Mouse (Mus musculus): ENCODE measurements at regions not wholly inside any gene's neighbourhood (a gene's known extent, or its start where the extent isn't known, plus 50 kb on each side); places are given as distances from the start of the nearest gene placed in this dataset.

DNA sequence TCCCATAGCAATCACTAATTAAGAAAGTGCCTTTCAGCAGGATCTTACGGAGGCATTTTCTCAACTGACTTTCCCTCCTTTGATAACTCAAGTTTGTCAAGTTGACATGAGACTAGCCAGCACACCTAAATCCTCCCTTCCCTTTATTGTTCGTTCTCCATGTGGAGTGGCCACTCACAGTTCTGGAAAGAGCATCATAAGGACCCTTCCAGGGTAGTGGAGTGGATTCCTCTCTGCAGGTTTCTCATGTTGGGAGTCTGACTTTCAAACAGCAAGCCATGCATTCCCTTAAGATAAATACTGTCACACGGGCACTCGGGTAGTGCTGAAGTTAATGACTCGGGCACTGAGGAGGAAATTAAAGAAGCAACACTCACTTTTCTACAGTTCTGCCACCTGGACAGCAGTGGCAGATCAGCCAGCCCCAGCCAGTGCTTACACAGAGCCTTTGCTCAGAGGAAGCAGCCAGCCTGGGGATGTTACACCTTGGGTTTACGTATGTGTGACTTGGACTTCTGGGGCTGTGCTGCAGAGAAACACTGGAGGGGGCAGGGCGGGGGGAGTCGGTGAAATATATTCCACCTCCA is 432.8 kb upstream of the Kazn start:
- Histone ChIP-seq H3K4me3 (ENCODE audit: low read depth, low read length) (no peak overlapping the region), H3K27me3 (ENCODE audit: control insufficient read depth, insufficient read depth, low read length) (no peaks in the 10 kb centered on the region), H3K9me3 (ENCODE audit: control insufficient read depth, low read length) (no peaks in the 10 kb centered on the region), H3K27ac (ENCODE audit: low read depth, low read length) (no peak overlapping the region), H3K36me3 (ENCODE audit: control insufficient read depth, insufficient read depth, low read length) (no peaks in the 10 kb centered on the region), H3K4me2 (ENCODE audit: low read depth, low read length, severe bottlenecking) (no peak overlapping the region), H3K4me1 (replicated peaks; ENCODE audit: control insufficient read depth, insufficient read depth, low read length) (no peaks in the 10 kb centered on the region), H3K9ac (ENCODE audit: low read length) (no peak overlapping the region)
- WGBS, result 82% methylated on average over 8 of the region's 8 CpGs
- DNase-seq (ENCODE audit: low spot score), result no peak
- no peak for ATAC-seq (replicated peaks; ENCODE audit: low FRiP score)

DNA sequence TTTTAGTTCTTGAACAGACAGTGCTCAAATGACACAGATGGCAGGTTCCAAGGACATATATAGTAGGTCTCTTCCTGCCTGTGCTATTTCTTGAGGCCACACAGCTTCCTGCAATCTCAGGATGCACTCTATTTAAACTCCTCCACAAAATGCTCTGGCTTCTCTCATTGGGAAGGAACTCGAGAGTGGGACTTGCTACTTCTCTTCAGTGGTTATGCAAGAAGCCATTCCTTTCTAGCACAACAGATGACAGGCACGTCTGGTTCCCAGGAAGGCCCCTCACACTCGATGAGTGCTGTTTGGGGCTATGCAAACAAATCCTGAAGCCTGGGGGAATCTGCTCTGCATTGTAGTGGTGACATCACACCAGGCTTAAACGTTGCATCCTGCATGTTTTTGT is 425.6 kb upstream of the Kazn start:
- no peaks in the 10 kb centered on the region for H3K4me1 ChIP-seq (replicated peaks; ENCODE audit: control insufficient read depth, insufficient read depth, low read length)
- H3K9ac ChIP-seq (ENCODE audit: low read length), result no peak overlapping the region
- ATAC-seq (replicated peaks; ENCODE audit: low FRiP score) (no peak), DNase-seq (ENCODE audit: low spot score) (no peak)
- WGBS, result 75% methylated on average over 4 of the region's 4 CpGs
- no peak overlapping the region for H3K27ac ChIP-seq (ENCODE audit: low read depth, low read length)
- no peaks in the 10 kb centered on the region for H3K9me3 ChIP-seq (ENCODE audit: control insufficient read depth, low read length)
- H3K4me2 ChIP-seq (ENCODE audit: low read depth, low read length, severe bottlenecking), result no peak overlapping the region
- no peaks in the 10 kb centered on the region for H3K27me3 ChIP-seq (ENCODE audit: control insufficient read depth, insufficient read depth, low read length)
- H3K4me3 ChIP-seq (ENCODE audit: low read depth, low read length), result no peak overlapping the region
- no peaks in the 10 kb centered on the region for H3K36me3 ChIP-seq (ENCODE audit: control insufficient read depth, insufficient read depth, low read length)

DNA sequence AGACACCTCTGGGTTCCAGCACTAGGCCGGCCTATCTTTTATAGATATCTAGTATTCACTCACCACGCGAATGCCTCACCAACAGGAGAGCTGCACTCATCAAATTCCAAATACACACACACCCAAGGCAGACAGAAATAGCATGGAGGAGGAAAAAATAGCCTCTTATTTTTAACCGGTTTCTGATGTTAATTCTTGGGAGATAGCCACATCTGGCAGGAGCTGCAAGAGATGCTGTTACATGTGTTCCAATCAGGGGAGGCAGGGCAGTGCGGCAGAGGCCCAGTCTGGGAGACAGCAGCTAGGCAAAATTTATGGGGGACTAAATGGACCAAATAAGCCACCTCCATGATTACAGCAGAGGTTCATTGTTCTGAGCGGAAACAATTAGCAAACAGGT is 419.0 kb upstream of the Kazn start:
- Histone ChIP-seq H3K36me3 (ENCODE audit: control insufficient read depth, insufficient read depth, low read length) (no peaks in the 10 kb centered on the region), H3K4me2 (ENCODE audit: low read depth, low read length, severe bottlenecking) (no peak overlapping the region), H3K4me3 (ENCODE audit: low read depth, low read length) (no peak overlapping the region), H3K9ac (ENCODE audit: low read length) (no peak overlapping the region), H3K27ac (ENCODE audit: low read depth, low read length) (no peak overlapping the region), H3K4me1 (replicated peaks; ENCODE audit: control insufficient read depth, insufficient read depth, low read length) (no peaks in the 10 kb centered on the region), H3K27me3 (ENCODE audit: control insufficient read depth, insufficient read depth, low read length) (no peaks in the 10 kb centered on the region), H3K9me3 (ENCODE audit: control insufficient read depth, low read length) (no peaks in the 10 kb centered on the region)
- no peak for ATAC-seq (replicated peaks; ENCODE audit: low FRiP score)
- WGBS, result 91% methylated on average over 6 of the region's 6 CpGs
- DNase-seq (ENCODE audit: low spot score), result no peak

DNA sequence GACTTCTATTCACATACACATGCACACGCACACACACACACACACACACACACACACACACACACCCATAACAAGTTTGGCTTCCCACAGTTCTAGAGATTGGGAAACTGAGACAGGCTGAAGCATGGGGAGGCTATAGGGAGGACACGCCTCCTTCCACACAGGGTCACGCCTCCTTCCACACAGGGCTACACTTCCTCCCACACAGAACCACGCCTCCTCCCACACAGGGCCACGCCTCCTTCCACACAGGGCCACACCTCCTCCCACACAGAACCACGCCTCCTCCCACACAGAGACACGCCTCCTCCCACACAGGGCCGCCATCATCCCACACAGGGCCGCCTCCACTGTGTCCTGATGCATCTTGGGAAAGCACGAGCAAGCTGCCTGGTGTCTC is 401.9 kb upstream of the Kazn start:
- H3K27me3 ChIP-seq (ENCODE audit: control insufficient read depth, insufficient read depth, low read length), result no peaks in the 10 kb centered on the region
- H3K4me2 ChIP-seq (ENCODE audit: low read depth, low read length, severe bottlenecking), result no peak overlapping the region
- no peak overlapping the region for H3K9ac ChIP-seq (ENCODE audit: low read length)
- DNase-seq (ENCODE audit: low spot score) (no peak), ATAC-seq (replicated peaks; ENCODE audit: low FRiP score) (no peak; the same call in 1 of the 2 replicates)
- H3K9me3 ChIP-seq (ENCODE audit: control insufficient read depth, low read length), result no peaks in the 10 kb centered on the region
- H3K4me1 ChIP-seq (replicated peaks; ENCODE audit: control insufficient read depth, insufficient read depth, low read length), result peaks cover 4% of the 10 kb centered on the region; the same call in 1 of the 2 replicates
- H3K36me3 ChIP-seq (ENCODE audit: control insufficient read depth, insufficient read depth, low read length), result no peaks in the 10 kb centered on the region
- H3K27ac ChIP-seq (ENCODE audit: low read depth, low read length), result no peak overlapping the region
- H3K4me3 ChIP-seq (ENCODE audit: low read depth, low read length), result no peak overlapping the region
- WGBS, result 87% methylated on average over 10 of the region's 10 CpGs

DNA sequence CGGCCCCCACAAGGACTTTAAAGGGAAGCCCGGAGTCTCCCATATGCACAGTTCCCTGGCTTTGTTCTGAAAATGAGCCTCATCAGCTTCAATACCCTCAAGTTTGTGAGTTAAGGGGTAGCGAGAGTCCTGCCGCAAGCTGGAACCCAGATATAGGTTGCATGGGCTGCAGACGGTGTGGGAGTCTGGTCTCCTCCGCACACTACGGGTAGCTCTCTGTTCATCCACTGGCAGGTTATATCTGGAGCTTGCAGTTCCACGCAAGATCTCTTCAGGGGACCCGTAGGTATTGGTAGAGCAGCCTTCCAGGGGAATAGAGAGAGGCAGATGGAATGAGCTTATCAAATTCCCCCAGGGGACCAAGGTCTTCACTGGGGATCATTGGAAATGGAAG is 400.1 kb upstream of the Kazn start:
- Histone ChIP-seq H3K4me2 (ENCODE audit: low read depth, low read length, severe bottlenecking) (no peak overlapping the region; the same call in 1 of the 2 replicates), H3K36me3 (ENCODE audit: control insufficient read depth, insufficient read depth, low read length) (no peaks in the 10 kb centered on the region), H3K9ac (ENCODE audit: low read length) (0 out of 2 replicates have a peak overlapping the region, but pooled peaks have one; percentile 20), H3K9me3 (ENCODE audit: control insufficient read depth, low read length) (no peaks in the 10 kb centered on the region), H3K4me3 (ENCODE audit: low read depth, low read length) (no peak overlapping the region), H3K27ac (ENCODE audit: low read depth, low read length) (peak overlapping the region; percentile 19; the same call in 1 of the 2 replicates), H3K27me3 (ENCODE audit: control insufficient read depth, insufficient read depth, low read length) (no peaks in the 10 kb centered on the region), H3K4me1 (replicated peaks; ENCODE audit: control insufficient read depth, insufficient read depth, low read length) (peaks cover 4% of the 10 kb centered on the region; the same call in 1 of the 2 replicates)
- ATAC-seq (replicated peaks; ENCODE audit: low FRiP score) (no peak; the same call in 1 of the 2 replicates), DNase-seq (ENCODE audit: low spot score) (no peak)
- 45% methylated on average over 9 of the region's 9 CpGs for WGBS

DNA sequence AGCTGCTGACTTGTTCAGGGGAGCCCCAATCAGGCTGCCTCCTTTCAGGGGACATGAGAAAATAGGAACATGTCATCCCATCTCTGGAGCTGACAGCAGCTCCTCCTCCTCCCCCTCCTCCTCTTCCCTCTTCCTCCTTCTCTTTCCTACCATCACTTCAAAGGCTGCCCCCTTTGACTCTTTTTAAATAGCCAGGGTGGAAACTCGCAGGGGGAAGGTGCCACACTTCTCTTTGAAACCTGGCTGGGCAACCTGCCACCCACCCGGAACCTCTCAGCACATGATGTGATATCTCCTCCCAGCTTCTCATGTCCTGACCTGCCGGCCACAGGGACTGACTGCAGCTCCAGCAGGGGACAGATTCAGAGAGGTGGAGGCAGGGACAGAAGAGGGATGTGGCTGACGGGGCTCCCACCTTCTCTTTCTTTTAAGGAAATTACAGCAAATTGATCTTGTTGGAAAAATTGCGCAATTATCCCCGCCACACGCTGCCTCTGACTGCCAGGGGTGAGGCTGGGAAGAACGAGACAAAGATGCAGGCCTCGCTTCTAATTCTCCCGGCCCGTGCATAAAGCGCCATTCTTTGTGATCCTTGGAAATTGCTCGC is 399.6 kb upstream of the Kazn start:
- 22% methylated on average over 13 of the region's 13 CpGs for WGBS

DNA sequence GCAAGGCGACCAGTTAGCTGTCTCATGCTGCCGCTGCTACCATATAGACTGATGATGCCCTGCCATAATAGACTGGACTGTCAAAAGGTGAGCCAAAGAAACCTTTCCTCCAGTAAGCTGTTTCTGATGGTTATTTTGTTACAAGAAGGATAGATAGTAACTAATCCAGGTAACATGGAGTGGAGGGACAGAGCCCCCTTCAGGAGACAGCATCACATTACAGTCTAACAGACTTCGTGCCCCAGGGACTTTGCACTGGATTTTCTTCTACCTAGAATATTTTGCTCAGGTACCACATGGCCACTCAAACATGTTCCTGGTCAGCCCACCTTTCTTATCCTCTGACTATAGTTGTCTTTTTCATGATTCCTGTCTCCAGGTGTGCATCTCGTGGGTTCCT is 398.9 kb upstream of the Kazn start:
- Histone ChIP-seq H3K36me3 (ENCODE audit: control insufficient read depth, insufficient read depth, low read length) (no peaks in the 10 kb centered on the region), H3K4me2 (ENCODE audit: low read depth, low read length, severe bottlenecking) (no peak overlapping the region), H3K9me3 (ENCODE audit: control insufficient read depth, low read length) (no peaks in the 10 kb centered on the region), H3K4me1 (replicated peaks; ENCODE audit: control insufficient read depth, insufficient read depth, low read length) (peaks cover 4% of the 10 kb centered on the region; the same call in 1 of the 2 replicates), H3K9ac (ENCODE audit: low read length) (no peak overlapping the region), H3K27ac (ENCODE audit: low read depth, low read length) (peak overlapping the region; percentile 47; the same call in 1 of the 2 replicates), H3K27me3 (ENCODE audit: control insufficient read depth, insufficient read depth, low read length) (no peaks in the 10 kb centered on the region), H3K4me3 (ENCODE audit: low read depth, low read length) (no peak overlapping the region)
- ATAC-seq (replicated peaks; ENCODE audit: low FRiP score) (no peak), DNase-seq (ENCODE audit: low spot score) (no peak)
- 90% methylated on average over 4 of the region's 4 CpGs for WGBS

More for the DNA sequence above, 399.6 kb upstream of the Kazn start:
- Histone ChIP-seq H3K4me2 (ENCODE audit: low read depth, low read length, severe bottlenecking) (no peak overlapping the region; the same call in 1 of the 2 replicates), H3K4me1 (replicated peaks; ENCODE audit: control insufficient read depth, insufficient read depth, low read length) (peaks cover 4% of the 10 kb centered on the region; the same call in 1 of the 2 replicates), H3K27ac (ENCODE audit: low read depth, low read length) (peak overlapping the region; percentile 19; the same call in 1 of the 2 replicates), H3K9me3 (ENCODE audit: control insufficient read depth, low read length) (no peaks in the 10 kb centered on the region), H3K9ac (ENCODE audit: low read length) (peak overlapping the region; percentile 20; the same call in 1 of the 2 replicates), H3K27me3 (ENCODE audit: control insufficient read depth, insufficient read depth, low read length) (no peaks in the 10 kb centered on the region), H3K4me3 (ENCODE audit: low read depth, low read length) (no peak overlapping the region), H3K36me3 (ENCODE audit: control insufficient read depth, insufficient read depth, low read length) (no peaks in the 10 kb centered on the region)
- ATAC-seq (replicated peaks; ENCODE audit: low FRiP score) (peak; percentile 71), DNase-seq (ENCODE audit: low spot score) (peak; percentile 57)

DNA sequence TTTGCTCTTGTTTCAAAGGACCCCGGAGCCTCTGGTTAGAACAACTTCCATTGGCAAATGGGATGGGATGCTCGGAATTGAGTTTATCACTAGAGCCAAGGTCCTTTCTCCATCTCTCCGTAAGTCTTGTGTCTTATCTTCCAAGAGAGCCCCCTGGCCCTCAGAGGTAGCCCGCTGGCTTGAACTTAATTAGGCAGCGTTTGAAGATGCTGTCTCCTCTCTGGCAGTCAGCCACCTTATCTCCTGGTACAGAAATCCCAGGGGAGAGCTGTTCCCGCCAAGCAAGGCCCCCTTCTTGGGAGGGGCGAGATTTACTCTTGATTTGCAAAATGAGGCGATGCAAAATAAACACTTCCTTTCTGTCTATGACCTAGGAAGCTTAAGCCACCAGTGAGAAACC is 395.2 kb upstream of the Kazn start:
- 77% methylated on average over 8 of the region's 8 CpGs for WGBS
- Histone ChIP-seq H3K27me3 (ENCODE audit: control insufficient read depth, insufficient read depth, low read length) (no peaks in the 10 kb centered on the region), H3K36me3 (ENCODE audit: control insufficient read depth, insufficient read depth, low read length) (no peaks in the 10 kb centered on the region), H3K9ac (ENCODE audit: low read length) (no peak overlapping the region), H3K9me3 (ENCODE audit: control insufficient read depth, low read length) (no peaks in the 10 kb centered on the region), H3K4me1 (replicated peaks; ENCODE audit: control insufficient read depth, insufficient read depth, low read length) (peaks cover 4% of the 10 kb centered on the region; the same call in 1 of the 2 replicates), H3K4me2 (ENCODE audit: low read depth, low read length, severe bottlenecking) (no peak overlapping the region), H3K27ac (ENCODE audit: low read depth, low read length) (no peak overlapping the region), H3K4me3 (ENCODE audit: low read depth, low read length) (no peak overlapping the region)
- ATAC-seq (replicated peaks; ENCODE audit: low FRiP score) (no peak), DNase-seq (ENCODE audit: low spot score) (no peak)
